Mouse (Mus musculus) myocyte (in vitro differentiated cells): Measurements from ENCODE around the gene Gm44790. TPM values are rescaled to one million over a fixed set of nuclear protein-coding genes. Genes with fewer than 3 reads are reported as not detected.
"Not testable (repeated sequence)": the region's sequence is repeated elsewhere in the genome, so short reads cannot be mapped to it uniquely, and the experiment has no call there.

Experiments used
- H3K27me3 ChIP-seq: one replicate; pipeline ENCODE4 v1.6.1; 2011; ENCODE audit not compliant: control insufficient read depth, insufficient read depth, insufficient read length
- H3K36me3 ChIP-seq: one replicate; pipeline ENCODE4 v1.6.1; 2011; ENCODE audit not compliant: control insufficient read depth, insufficient read depth
- H3K4me2 ChIP-seq: one replicate; pipeline ENCODE4 v1.6.1; 2011; ENCODE audit warnings: low read depth, control low read depth
- H3K4me3 ChIP-seq: one replicate; pipeline ENCODE4 v1.5.1; 2011; ENCODE audit warnings: mild to moderate bottlenecking, control low read depth, moderate library complexity
- H3K79me2 ChIP-seq: one replicate; pipeline ENCODE4 v1.6.1; 2011; ENCODE audit not compliant: control insufficient read depth, insufficient read depth
- H3ac ChIP-seq: one replicate; pipeline ENCODE4 v1.6.1; 2011; ENCODE audit not compliant: control insufficient read depth, insufficient read length
- CEBPB ChIP-seq: IDR thresholded peaks from 2 replicates; pipeline ENCODE4 v1.6.1; 2011; ENCODE audit warnings: mild to moderate bottlenecking, moderate library complexity; ENCODE audit not compliant: poor library complexity, insufficient read depth, severe bottlenecking
- E2F4 ChIP-seq: IDR thresholded peaks from one replicate; pipeline ENCODE4 v1.6.1; 2011; ENCODE audit warnings: mild to moderate bottlenecking, control low read depth, moderate library complexity; ENCODE audit not compliant: insufficient read depth
- MAX ChIP-seq: IDR thresholded peaks from one replicate; pipeline ENCODE4 v1.6.1; 2011; ENCODE audit warnings: low read depth, mild to moderate bottlenecking, control low read depth
- MYOD1 ChIP-seq, 3 experiments: IDR thresholded peaks; one replicate each; pipeline ENCODE4 v1.6.1; 2011; ENCODE audit warnings: control low read depth in 2 of 3, low read depth in 2 of 3, mild to moderate bottlenecking in 2 of 3, moderate library complexity in 1 of 3; ENCODE audit not compliant: insufficient read length in 2 of 3, control insufficient read depth in 1 of 3
- MYOG ChIP-seq, 3 experiments: IDR thresholded peaks; one replicate each; pipeline ENCODE4 v1.6.1; 2011; ENCODE audit warnings: control low read depth in 2 of 3, low read depth in 2 of 3, mild to moderate bottlenecking in 2 of 3; ENCODE audit not compliant: insufficient read length in 2 of 3, control insufficient read depth in 1 of 3, insufficient read depth in 1 of 3
- POLR2A ChIP-seq: IDR thresholded peaks from one replicate; pipeline ENCODE4 v1.6.1; 2011; ENCODE audit warnings: low read depth, mild to moderate bottlenecking, control low read depth, moderate library complexity; ENCODE audit not compliant: insufficient read length
- POLR2AphosphoS2 ChIP-seq: IDR thresholded peaks from one replicate; pipeline ENCODE4 v1.6.1; 2011; ENCODE audit warnings: low read depth, control low read depth; ENCODE audit not compliant: insufficient read length
- REST ChIP-seq: IDR thresholded peaks from one replicate; pipeline ENCODE4 v1.6.1; 2011; ENCODE audit warnings: mild to moderate bottlenecking, control low read depth, moderate library complexity; ENCODE audit not compliant: insufficient read depth, insufficient read length
- SRF ChIP-seq: IDR thresholded peaks from one replicate; pipeline ENCODE4 v1.6.1; 2011; ENCODE audit warnings: low read depth; ENCODE audit not compliant: control insufficient read depth, insufficient read length
- TCF12 ChIP-seq: IDR thresholded peaks from one replicate; pipeline ENCODE4 v1.6.1; 2011; ENCODE audit warnings: mild to moderate bottlenecking, control low read depth; ENCODE audit not compliant: poor library complexity, insufficient read depth, severe bottlenecking
- TCF3 ChIP-seq: IDR thresholded peaks from one replicate; pipeline ENCODE4 v1.6.1; 2011; ENCODE audit warnings: low read depth, control low read depth; ENCODE audit not compliant: insufficient read length
- USF1 ChIP-seq: IDR thresholded peaks from one replicate; pipeline ENCODE4 v1.6.1; 2011; ENCODE audit warnings: low read depth, mild to moderate bottlenecking, control low read depth, moderate library complexity
- polyA plus RNA-seq: library from polyadenylated mRNA; unstranded; fragments of >200 nt; fragmentation: generic; extraction: Trizol; gene quantifications from one replicate; pipeline ENCODE4 v1.2.1, GENCODE M21; 2012; ENCODE audit warnings: missing spikeins

The Gm44790 gene
- polyA plus RNA-seq = not detected

DNA sequence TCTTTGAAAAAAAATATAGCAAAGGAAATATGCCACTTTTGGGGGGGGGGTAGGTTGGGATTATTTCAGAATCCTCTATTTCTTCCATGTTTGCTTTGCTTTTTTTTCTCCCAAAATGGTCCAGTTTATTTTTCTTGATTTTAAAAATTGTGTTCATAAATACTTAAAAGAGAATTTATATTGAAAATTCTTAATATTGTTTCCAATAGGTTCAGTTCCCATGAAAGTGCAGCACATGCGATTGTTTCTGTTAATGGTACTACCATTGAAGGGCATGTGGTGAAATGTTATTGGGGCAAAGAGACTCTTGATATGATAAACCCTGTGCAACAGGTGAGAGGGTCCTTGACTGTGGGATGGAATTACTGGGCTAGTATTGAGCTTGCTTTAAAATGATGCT, at the start of gene Gm44790:
TSS of gene Gm44790 (plus strand) at position 301 of the 400 bp plus-strand sequence.
- Histone ChIP-seq H3K27me3 (no peaks in the 10 kb centered on the region), H3K36me3 (peaks cover 82% of the 10 kb centered on the region), H3K4me2 (no peak within 1 kb of the TSS), H3ac (no peak within 1 kb of the TSS), H3K4me3 (no peak within 1 kb of the TSS), H3K79me2 (no peaks in the 10 kb centered on the region)
- TF ChIP-seq USF1 (no peak), SRF (no peak), POLR2A (no peak), MYOD1 (IDR thresholded peaks at IDR 0.05; ENCODE audit: control insufficient read depth in 1 of 3, insufficient read length in 2 of 3, low read depth in 2 of 3) (no peak), TCF3 (no peak), CEBPB (no peak), POLR2AphosphoS2 (no peak), MYOG (IDR thresholded peaks at IDR 0.05; ENCODE audit: control insufficient read depth in 1 of 3, insufficient read depth in 1 of 3, insufficient read length in 2 of 3, low read depth in 2 of 3) (no peak), E2F4 (no peak), REST (no peak), MAX (no peak), TCF12 (no peak)

DNA sequence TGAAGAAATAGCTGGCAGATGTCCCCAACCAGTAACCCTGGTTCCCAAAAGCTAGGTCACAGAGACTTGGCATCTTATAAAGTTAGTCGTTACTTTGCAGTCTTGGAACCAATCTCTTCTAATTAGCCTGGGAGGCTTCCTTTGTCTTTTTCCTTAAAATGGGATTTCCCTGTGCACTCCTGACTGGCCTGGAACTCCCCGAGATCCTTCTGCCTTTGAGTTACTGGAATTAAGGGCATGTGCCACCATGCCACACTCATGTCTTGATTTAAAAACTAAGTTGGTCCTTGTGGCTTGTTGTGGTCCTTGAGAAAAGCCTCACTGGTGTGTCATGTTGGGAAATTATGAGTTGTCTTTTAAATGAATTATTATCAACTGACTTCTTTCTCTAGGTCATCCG, 48.1 kb upstream of the Gm44790 start:
- Histone ChIP-seq H3K79me2 (peaks cover 20% of the 10 kb centered on the region), H3K36me3 (peaks cover 25% of the 10 kb centered on the region), H3K4me2 (no peak overlapping the region), H3ac (no peak overlapping the region), H3K4me3 (no peak overlapping the region), H3K27me3 (no peaks in the 10 kb centered on the region)
- TF ChIP-seq TCF3 = no peak
- no peak for TF ChIP-seq POLR2AphosphoS2
- no peak for TF ChIP-seq TCF12
- TF ChIP-seq MYOG (IDR thresholded peaks at IDR 0.05; ENCODE audit: control insufficient read depth in 1 of 3, insufficient read depth in 1 of 3, insufficient read length in 2 of 3, low read depth in 2 of 3) = no peak
- no peak for TF ChIP-seq MYOD1 (IDR thresholded peaks at IDR 0.05; ENCODE audit: control insufficient read depth in 1 of 3, insufficient read length in 2 of 3, low read depth in 2 of 3)
- no peak for TF ChIP-seq E2F4
- TF ChIP-seq MAX = no peak
- no peak for TF ChIP-seq REST
- no peak for TF ChIP-seq SRF
- TF ChIP-seq USF1 = no peak
- no peak for TF ChIP-seq POLR2A
- TF ChIP-seq CEBPB = no peak

DNA sequence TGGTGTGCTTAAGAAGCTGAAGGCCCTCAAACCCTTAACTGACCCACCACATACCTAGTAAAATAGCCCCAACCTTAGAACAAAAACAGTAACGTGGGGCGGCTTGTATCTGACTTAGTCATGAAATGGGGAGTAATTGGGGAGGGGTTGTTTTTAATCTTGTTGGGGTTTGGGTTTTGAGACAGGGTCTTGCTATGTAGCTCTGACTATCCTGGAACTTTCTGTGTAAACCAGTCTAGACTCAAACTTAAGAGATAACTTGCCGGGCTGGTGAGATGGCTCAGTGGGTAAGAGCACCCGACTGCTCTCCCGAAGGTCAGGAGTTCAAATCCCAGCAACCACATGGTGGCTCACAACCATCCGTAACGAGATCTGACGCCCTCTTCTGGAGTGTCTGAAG, 46.3 kb upstream of the Gm44790 start:
- not testable (repeated sequence) for H3K79me2 ChIP-seq, H3K27me3 ChIP-seq, H3K4me2 ChIP-seq, H3ac ChIP-seq, H3K4me3 ChIP-seq
- H3K36me3 ChIP-seq = peaks cover 25% of the 10 kb centered on the region

DNA sequence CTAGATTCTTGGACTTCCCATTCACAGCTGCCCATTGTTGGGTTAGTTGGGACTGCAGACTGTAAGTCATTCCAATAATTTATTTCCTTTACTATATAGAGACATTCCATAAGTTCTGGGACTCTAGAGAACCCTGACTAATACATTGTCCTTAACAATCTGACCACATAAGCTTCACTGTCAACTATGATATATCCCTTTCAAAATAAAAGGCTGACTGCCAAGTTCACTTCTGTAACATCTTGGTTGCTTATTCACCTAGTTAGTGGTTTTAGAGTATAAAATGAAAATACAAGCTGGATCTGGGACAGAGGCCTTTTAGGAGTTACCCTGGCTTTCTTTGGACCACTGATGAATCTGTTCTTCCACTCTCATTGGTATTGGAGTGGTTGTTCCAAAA, 43.9 kb upstream of the Gm44790 start:
- no peak overlapping the region for H3K4me3 ChIP-seq
- H3K4me2 ChIP-seq = no peak overlapping the region
- TF ChIP-seq POLR2AphosphoS2 (no peak), USF1 (no peak), TCF3 (no peak), MAX (no peak), SRF (no peak), TCF12 (no peak), CEBPB (no peak), MYOG (IDR thresholded peaks at IDR 0.05; ENCODE audit: control insufficient read depth in 1 of 3, insufficient read depth in 1 of 3, insufficient read length in 2 of 3, low read depth in 2 of 3) (no peak), E2F4 (no peak), MYOD1 (IDR thresholded peaks at IDR 0.05; ENCODE audit: control insufficient read depth in 1 of 3, insufficient read length in 2 of 3, low read depth in 2 of 3) (no peak), POLR2A (no peak), REST (no peak)
- H3K36me3 ChIP-seq = peaks cover 16% of the 10 kb centered on the region
- H3ac ChIP-seq = no peak overlapping the region
- no peaks in the 10 kb centered on the region for H3K79me2 ChIP-seq
- no peaks in the 10 kb centered on the region for H3K27me3 ChIP-seq

DNA sequence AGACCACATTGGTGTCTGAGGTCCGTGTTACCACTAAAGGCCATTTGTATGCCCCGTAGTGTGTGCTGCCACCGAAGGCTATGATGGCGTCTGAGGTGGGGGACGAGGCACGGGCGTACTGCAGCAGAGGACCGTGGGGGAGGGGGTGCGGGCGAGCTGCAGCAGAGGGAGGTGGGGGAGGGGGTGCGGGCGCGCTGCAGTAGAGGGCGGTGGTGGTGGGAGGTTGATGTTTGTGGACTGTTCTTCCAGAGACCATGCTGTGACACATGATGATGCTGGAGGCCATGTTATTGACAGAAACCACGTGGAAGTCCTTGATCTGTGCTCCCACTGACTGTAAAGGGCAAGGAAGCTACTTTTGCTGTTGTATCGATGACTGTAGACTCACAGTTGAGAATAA, 43.1 kb upstream of the Gm44790 start:
- Histone ChIP-seq H3K4me3 (no peak overlapping the region), H3K79me2 (no peaks in the 10 kb centered on the region), H3K36me3 (peaks cover 9% of the 10 kb centered on the region), H3ac (no peak overlapping the region), H3K27me3 (no peaks in the 10 kb centered on the region), H3K4me2 (no peak overlapping the region)
- TF ChIP-seq E2F4 (no peak), TCF3 (no peak), POLR2AphosphoS2 (no peak)

DNA sequence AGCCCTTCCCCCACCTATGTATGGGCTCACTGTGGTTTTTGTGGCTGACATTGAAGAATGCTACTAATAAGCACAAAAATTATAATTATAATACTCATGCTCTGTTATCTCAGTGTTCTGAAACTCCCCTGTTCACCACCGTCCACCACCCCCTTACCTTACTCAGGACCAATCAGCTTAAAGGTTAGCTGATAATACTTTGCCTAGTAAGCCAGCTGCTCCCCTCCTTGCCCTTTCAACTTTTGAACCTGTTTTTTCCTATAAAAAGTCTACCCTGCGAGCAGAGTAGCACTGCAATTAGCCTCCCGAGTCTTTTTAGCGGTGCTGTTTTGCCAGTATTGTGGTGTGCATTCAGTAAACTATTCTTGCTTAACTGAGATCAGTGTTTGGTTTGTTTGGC, 41.8 kb upstream of the Gm44790 start:
- no peaks in the 10 kb centered on the region for H3K27me3 ChIP-seq
- H3K36me3 ChIP-seq = peaks cover 11% of the 10 kb centered on the region
- TF ChIP-seq MAX = no peak
- TF ChIP-seq TCF3 = no peak
- TF ChIP-seq CEBPB = no peak
- no peak for TF ChIP-seq MYOD1 (IDR thresholded peaks at IDR 0.05; ENCODE audit: control insufficient read depth in 1 of 3, insufficient read length in 2 of 3, low read depth in 2 of 3)
- no peak for TF ChIP-seq MYOG (IDR thresholded peaks at IDR 0.05; ENCODE audit: control insufficient read depth in 1 of 3, insufficient read depth in 1 of 3, insufficient read length in 2 of 3, low read depth in 2 of 3)
- no peak for TF ChIP-seq POLR2AphosphoS2
- no peak for TF ChIP-seq SRF
- TF ChIP-seq REST = no peak
- no peak for TF ChIP-seq TCF12
- TF ChIP-seq E2F4 = no peak
- no peak for TF ChIP-seq USF1
- TF ChIP-seq POLR2A = no peak
- H3K4me2 ChIP-seq = no peak overlapping the region
- H3K79me2 ChIP-seq = no peaks in the 10 kb centered on the region
- no peak overlapping the region for H3K4me3 ChIP-seq
- H3ac ChIP-seq = no peak overlapping the region
